Mouse (Mus musculus) embryo, embryonic 11.5 days (tissue): ENCODE data around the gene Cby3.
"Not testable (repeated sequence)": the region's sequence is repeated elsewhere in the genome, so short reads cannot be mapped to it uniquely, and the experiment has no call there.

ENCODE experiments used
- DNase-seq: peaks from one replicate; pipeline ENCODE4 v3.0.0-alpha.2; 2012; ENCODE audit warnings: low read depth, low spot score

The Cby3 gene

DNA sequence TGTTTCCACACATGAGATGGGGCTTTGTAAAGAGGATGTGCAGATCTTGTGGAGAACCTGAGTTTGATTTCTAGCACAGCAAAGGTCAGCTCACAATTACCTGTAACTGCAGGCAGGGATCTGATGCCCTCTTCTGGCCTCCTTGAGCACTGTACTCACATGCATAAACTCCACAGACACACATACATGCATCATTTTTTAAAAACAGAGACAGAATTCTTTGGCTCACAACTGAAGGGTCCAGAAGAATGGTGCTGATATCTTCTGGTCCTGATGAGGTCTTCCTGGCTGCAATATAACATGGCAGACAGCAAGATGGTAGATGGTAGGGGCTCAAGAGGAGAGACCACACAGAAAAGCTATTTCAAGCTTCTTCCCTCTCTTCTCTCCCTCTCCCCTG is at the start of gene Cby3:
Gene Cby3 (plus strand): TSS at position 301 of the 400 bp plus-strand sequence.
- no peak for DNase-seq

DNA sequence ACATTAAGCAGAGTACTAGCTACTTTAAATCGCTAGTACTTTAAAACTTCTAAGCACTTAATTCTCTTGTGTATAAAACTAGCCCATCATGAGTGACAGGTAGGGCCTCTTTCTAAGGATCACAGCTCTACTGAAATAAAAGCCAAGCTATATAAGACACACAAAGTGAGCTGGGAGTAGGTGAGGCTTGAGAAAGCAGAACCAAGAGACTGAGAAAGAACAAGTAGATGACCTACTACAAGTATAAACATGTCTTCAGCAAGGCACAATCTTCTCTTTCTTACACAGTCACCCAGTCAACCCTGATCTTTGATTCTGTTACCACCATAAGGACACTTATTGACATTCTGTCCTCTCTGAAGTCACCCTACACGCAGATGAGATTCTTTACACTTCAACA is 41.5 kb upstream of the Cby3 start:
- DNase-seq = no peak

DNA sequence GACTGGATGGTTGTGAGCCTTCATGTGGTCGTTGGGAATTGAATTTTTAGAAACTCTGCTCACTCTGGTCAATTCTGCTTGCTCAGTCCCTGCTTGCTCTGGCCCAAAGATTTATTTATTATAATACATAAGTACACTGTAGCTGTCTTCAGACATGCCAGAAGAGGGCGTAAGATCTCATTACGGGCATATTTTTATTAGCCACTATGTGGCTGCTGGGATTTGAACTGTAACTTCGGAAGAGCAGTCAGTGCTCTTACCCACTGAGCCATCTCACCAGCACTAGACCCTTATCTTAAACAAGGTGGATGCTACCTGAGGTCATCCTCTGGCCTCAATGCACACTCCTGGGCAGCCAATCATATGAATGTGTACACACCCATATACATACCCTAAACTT is 34.9 kb upstream of the Cby3 start:
- DNase-seq = not testable (repeated sequence)

DNA sequence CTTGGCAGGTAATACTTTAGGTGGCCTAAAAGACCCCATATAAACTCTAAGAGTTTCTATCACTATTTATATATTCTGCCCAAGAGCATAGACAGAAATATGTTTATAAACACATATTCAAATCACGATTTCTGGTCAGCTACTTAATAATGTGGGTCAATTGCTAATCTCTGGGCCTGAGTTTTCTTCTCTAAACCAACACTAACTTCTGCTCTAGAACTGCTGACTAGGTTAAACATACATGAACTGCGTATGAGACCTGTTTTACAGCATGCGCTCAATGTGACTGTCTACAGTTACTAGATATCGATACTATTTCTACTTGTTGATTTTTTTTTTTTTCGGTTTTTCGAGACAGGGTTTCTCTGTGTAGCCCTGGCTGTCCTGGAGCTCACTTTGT is 33.0 kb upstream of the Cby3 start:
- DNase-seq = no peak

DNA sequence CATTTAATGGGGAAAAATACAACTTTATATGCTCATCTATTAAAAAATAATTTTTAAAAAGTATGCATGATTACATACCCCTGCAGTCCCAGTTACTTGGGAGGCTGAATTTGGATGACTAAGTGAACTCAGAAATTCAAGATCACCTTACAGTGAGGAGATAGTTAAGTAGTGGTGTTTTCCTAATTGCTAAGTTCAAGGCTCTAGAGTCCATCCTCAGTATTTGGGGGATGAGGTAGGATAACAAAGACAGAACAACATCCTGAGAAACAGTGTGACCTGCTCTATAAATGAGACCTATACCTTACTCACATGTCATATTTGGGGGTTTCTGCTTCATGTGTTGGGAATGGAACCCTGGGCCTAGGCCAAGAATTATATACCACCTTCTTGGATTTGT is 31.9 kb upstream of the Cby3 start:
- no peak for DNase-seq

DNA sequence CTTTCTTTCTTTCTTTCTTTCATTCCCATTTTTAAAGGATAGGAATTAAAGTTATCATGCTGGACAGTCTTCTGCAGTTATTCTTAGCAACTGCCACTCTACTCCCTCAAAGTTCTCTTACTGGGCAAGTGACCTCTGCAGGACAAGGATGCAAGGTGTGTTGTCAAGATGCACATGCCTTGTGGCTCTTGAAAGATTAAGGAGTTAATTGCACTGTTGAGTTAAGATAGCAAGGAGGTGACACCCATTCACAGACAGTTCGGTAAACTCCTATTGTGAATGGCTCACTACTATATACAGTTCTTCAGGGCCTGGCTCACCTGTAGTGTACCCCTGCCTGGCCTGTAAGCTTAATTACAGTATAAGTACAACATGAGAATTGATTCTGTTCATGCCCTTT is 30.4 kb upstream of the Cby3 start:
- no peak for DNase-seq

DNA sequence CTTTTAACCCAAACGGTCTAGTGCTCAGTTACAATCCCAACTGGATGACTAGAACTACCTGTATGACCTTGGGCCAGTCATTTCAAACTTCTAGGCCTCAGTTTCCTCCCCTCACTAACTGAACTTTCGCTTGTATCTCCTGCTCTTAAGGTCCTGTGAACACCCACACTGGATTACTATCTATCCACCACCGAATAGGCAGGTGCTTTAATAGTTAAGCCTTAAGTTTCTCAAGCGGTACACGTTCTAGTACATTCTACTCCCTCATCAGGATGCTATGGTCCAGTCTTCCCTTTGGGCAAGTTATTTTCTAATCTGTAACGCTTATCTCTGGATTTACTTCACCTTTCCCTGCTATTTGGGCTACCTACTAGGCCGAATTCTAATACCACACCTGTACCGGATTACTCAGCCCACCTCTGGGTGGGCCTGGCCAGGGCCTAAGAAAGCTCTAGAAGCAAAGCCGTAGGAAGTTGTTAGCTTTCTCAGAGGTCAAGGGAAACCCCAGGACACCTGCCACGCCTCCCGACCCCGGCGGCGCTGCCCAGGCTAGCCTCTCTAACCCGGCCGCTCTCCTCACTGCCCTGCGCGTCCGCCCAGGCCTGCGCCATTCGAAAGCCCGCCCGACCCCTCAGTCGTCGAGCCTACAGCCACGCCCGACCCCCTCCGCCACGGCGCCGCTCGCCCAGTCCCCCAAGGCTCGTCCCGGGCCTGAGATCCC is 29.4 kb upstream of the Cby3 start:
- no peak for DNase-seq

DNA sequence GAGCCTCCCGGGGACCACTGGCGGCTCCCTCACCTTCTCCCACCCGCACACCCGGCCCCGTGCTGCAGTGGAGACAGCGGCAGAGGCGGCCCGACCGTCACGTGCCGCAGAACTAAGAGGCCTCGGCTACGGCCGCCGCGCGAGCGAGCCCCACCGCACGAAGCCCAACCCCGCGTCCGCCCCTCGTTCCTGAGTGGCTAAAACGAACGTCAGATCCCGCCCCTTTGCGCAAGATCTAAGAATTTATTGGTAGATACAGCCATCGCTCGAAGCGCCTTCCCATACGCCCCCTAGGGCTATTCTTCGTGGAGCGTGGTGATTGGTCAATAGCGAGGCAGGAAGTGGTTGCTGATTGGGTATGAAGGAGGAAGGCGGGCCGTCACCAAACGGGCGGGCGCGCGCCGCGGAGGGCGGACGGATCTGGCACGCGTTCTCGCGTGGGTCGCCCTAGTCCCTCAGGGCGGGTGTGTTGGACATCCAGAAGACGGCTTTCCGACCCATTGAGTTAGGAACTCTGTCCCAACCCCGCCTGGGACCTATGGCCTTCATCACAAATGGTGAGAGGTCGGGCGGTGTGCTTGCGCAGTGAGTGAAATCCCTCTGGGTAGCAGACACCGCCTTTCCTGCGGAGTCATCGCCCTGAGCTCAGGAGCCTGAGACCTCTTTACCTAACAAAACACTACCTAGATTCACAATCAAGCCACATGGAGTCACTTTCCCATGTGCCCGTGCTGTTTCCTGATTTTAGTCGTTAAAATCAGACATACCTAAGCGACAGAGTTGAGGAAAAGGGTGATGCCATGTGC is 28.6 kb upstream of the Cby3 start, which contains the start of gene Canx:
Gene Canx (minus strand): TSS at position 178 of the 806 bp plus-strand sequence.
- peak; percentile 99 for DNase-seq

DNA sequence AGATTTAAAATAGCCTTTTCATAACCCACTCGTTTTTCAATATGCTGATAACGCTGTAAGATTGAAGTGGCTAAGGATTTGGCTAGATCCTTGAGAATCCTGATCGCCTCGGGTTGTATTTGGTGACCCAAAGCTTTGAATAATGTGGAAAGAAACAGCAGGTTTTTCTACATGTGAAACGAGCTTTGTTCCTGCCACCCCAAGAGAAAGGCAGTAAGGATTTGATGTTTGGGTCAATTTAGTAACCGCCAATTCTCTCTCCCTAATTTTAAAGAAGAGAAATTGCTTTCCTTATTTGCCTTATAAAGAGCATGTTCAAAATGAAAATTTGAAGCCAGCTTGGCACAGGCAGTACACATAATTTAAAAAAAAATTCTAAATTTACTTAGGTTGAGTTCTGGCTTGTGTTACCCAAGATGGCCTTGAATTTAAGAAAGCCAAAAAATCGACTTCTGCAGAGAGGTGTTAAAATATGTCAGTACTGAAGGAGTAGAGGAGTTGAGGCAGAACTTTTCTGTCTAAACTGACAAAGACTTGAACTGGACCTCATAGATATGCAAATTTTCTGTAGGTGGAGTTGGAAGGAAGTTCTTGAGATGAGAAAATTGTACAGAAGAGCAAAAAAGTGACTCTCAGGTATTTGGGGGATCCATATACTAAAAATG is 27.8 kb upstream of the Cby3 start:
- DNase-seq = no peak

DNA sequence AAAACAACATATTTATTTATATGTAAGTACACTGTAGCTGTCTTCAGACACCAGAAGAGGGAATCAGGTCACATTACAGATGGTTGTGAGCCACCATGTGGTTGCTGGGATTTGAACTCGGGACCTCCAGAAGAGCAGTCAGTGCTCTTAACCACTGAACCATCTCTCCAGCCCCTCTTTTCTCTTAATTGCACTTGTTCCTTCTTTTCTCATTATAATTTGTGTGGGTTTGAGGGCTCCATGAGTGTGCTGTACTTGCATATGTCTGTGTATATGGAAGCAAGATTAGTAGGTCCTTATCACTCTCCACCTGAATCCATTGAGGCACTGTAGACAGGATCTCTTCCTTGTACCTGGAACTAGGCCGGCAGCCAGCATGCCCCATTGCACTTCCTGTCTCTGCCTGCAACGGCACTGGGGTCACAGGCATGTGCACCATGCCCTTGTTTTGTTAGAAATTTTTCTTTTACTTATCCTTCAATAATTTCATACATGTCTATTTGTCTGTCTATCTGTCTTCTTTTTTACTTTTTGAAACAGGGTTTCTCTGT is 26.1 kb upstream of the Cby3 start:
- no peak for DNase-seq

DNA sequence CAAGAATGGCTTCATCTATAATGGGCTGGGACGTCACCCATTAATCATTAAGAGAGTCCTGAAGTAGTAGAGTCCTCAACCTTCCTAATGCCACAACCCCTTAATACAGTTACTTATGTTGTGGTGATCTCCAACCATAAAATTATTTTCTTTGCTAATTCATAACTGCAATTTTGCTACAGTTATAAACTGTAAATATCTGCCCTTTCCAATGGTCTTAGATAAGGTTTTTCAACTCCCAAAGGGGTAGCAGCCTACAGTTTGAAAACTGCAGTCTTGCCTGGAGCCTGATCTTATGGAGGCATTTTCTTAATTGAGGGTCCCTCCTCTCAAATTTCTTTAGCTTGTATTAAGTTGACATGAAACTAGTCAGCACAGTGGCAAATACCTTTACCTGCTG is 24.9 kb upstream of the Cby3 start:
- DNase-seq = no peak

DNA sequence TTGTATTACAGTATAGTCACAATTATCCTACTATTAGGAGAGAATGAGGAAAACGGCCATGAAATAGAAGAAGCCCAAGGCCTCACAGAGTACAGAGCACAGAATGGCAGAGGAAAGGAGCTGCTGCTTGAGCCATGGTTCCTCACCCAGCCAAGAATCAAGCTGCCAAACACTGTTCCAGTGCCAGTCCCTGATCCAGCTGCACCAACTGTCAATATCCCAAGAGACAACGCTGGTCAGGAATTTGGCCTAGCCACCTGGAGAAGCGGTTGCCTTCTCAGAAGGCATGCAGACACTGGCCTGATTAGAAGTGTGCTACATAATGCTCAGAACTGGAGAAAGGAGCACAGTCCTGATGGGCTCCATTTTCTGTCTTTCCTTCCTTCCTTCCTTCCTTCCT is 21.1 kb upstream of the Cby3 start:
- DNase-seq = no peak

DNA sequence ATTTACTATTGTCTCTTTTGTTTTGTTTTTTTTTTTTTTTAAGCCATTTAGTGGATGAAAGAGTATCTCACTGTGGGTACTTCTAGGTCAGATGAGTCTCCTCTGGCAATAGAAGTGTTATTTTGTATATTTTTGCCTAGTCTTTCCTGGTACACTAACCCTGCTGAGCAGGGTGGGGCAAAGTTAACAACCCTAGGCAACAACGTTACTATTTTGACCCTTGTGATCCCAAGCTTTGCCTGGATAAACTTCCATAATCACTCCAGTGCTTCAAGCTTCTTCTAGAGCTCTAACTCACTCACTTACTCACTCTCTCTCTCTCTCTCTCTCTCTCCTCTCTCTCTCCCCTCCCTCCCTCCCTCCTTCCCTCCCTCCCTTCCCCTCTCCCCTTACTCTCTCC is 18.1 kb upstream of the Cby3 start:
- no peak for DNase-seq

DNA sequence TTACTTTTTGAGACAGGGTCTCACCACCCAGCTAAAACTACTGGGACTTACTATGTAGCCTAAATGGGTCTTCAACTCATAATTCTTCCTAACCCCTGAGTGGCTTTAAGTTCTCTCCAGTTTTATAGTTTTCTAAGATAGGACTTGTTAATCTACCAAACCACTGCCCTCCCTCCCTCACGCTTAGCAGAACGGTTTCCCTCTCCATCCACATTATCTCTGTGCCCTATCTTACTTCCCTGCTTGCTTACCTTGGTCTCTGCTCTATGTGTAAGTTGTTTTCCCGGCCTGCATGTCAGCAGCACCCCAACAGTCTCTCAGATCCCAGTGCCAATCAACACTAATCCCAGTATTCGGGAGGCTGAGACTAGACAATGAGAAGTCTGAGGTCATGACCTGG is 17.4 kb upstream of the Cby3 start:
- DNase-seq = no peak

DNA sequence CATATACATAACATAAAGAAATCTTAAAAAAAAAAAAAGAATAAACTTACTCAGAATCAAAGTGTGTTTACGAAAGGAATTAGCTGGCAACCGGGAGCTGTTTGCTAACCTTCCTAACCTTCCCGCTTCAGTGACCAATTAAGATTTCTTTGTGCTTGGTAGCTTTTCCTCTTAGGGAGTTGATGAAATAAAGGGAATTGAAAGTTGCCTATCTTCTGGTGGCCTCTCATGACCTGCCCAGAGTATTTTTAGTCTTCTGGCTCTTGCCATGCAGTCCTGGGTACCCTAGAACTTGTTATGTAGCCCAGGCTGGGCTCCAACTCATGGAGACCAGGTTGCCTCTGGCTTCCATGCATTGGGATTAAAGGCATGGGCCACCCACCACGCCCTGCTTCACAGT is 8.8 kb upstream of the Cby3 start:
- no peak for DNase-seq

DNA sequence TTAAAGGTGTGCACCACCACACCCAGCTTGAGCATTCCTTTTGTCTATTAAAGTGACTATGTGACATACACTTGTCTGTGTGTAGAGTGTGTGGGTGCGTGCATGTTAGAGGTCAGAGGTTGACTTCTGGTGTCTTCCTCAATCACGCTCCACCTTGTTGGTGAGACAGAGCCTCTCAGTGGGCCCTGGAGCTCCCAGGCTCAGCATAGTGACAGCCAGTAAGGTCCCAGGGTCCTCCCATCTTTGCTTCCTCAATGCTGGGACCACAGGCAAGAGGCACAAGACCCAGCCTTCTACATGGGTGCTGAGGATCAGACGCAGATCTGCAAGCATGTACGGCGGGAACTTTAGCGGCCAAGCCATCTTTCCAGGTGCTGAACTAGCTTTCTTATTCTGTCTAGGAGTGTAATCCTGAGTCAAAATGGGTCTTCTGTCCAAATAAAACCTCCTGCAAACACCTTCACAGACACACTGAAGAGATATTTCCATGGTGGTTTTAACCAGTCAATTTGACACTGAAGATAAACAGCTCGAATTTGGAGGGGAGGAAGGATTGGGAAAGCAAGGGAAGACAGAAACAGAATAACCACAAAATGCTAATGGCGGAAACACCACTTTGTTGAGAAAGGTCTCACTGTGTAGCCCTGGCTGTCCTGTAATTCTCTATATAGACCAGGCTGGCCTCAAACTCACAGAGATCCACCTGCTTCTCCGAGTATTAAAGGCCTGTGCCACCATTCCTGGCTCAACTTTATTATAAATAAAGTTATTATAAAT is 7.8 kb upstream of the Cby3 start:
- no peak for DNase-seq

DNA sequence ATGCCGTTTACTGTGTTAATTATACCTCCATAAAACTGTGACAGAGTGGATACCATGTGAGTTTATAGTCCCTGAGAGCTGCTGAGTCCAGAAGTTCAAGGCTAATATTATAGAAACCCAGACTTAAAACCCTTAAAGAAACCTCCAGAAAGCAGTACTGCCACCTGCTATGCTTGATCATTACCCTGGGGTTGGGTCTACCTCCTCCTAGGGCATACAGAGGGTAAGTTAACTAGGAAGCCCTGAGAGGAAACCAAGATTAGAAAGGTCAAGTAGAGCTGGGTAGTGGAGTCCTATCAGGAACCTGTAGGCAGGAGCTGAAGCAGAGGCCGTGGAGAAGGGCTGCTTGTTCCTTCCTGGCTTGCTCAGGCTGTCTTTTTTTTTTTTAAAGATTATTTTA is 2.1 kb upstream of the Cby3 start:
- DNase-seq = no peak

DNA sequence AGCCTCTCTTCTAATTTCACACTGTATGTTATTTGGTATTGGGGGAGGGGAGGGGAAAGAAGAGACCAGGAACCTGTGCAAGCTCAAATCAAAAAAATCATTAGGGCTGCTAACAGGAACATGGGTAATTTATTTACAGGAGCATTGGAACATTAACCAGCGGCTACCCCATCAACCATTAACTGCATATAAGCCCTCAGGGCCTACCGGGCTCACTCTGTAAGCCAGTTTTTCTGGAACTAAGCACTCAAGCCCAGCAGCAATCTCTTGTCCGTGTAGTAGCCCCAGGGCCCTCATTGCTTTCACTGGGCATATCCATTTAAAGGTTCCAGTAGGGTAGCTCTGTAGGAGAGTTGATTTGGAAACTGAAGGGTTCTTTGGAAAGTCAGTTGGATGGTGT is 589 bp downstream of the Cby3 start:
- no peak for DNase-seq

DNA sequence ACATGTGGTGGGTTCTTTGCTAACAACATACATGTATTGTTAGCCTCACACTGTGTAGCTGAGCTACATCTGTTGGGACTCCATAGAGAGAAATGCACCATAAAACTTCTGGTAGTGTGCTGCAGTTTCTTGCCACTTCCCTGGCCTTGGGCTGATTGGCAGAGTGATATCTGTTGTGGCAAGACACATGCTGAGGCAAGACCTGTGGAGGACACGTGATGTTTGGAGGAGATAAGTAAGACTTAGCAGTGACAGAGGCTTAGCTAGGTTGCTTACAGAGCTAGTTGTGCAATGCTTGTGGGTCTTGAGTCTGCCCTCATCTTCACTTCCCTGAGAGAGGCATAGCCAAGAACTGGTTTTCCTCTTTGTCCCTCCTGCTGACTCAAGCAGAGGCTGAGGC is 1.1 kb downstream of the Cby3 start:
- no peak for DNase-seq

DNA sequence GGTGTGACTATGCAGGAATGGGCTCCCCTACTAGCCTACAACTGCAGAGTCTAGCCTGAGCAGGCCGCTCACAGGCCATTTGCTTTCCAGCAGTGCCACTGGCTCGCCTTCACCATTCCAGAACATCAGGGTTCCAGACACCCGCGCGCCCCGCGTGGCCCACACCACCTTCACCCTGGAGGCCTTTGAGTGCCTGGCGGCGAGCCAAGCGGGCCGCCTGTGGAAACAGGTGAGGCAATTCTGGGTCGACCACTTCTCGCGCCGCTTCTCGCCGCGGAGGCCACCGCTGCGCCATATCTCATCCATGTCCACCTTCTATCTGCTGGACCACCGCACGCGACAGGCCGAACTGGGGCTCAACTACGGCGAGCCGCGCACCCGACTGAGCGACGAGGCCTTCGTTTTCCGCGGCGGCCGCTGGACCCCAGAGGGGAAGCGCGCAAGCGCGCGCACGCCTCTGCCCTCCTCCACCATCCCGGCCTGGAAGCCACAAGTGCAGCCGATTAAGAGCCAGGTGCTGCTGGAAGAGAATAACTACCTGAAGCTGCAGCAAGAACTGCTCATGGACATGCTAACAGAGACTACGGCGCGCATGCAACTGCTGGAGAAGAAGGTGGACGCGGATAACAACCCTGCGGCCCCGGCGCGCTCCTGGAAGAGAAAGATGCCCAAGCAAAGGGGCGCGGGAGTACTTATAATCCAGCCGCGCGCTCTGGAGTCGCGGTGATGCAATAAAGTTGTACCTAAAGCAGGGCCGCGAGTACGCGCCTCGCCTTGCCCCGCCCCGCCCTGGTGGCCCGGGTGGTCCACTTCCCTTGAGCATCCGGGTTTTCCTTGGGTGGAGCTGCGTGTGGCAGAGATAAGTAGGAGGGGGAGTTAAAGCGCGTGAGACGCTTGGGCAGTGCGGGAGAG is 4.9 kb downstream of the Cby3 start:
- peak; percentile 43 for DNase-seq

DNA sequence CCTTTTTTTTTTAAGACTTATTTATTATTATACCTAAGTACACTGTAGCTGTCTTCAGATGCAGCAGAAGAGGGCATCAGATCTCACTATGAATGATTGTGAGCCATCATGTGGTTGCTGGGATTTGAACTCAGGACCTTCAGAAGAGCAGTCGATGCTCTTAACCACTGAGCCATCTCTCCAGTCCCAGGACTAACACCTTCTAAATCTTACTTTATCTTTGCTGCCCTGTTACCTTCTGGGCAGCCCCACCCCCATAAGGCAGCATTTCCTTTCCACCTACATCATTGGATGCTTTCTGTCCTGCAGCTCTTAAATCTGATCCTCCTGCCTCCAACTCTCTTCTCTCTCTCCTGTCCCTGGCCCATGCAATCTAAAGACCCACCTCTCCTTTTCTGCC is 7.0 kb downstream of the Cby3 start:
- not testable (repeated sequence) for DNase-seq
